Mouse (Mus musculus) embryonic facial prominence, embryonic 14.5 days (tissue): ENCODE measurements around the gene Kidins220. TPM values are rescaled to one million over a fixed set of nuclear protein-coding genes. Genes with fewer than 3 reads are reported as not detected.

Experiments
- polyA plus RNA-seq: library from polyadenylated mRNA; unstranded; fragments of >200 nt; fragmentation: Nextera tagmentation; extraction: Ambion mirVana; gene quantifications from 2 replicates; pipeline ENCODE4 v1.2.1, GENCODE M21; 2014

Kidins220 gene
- polyA plus RNA-seq, 1 experiment from 2014 or later: 38.4 TPM

Other genes with a start within 250 kb of the Kidins220 start
- 50.5 and 55.5 TPM in 2 replicates for gene Mboat2, start 144.0 kb upstream of the Kidins220 start, polyA plus RNA-seq
- 301 and 307 TPM in 2 replicates for gene Id2, start 122.2 kb downstream of the Kidins220 start, polyA plus RNA-seq